Mouse (Mus musculus): Measurements from ENCODE around the gene Nkx2-3.

The Nkx2-3 gene

GRCm38 (mm10) chr19:43605666-43606551, 6.2 kb upstream of the Nkx2-3 start:
- no peak for DNase-seq (ENCODE audit: low read depth, low spot score)

- no peak for DNase-seq (ENCODE audit: low read depth, low spot score)
These were observed 5.3 kb upstream of the Nkx2-3 start for GRCm38 (mm10) chr19:43606552-43607530.

GRCm38 (mm10) chr19:43607842-43608680, 4.1 kb upstream of the Nkx2-3 start:
- no peak for DNase-seq (ENCODE audit: low read depth, low spot score)

- no peak for DNase-seq (ENCODE audit: low read depth, low spot score)
These were observed 3.2 kb upstream of the Nkx2-3 start for GRCm38 (mm10) chr19:43608711-43609457.

- DNase-seq (ENCODE audit: low read depth, low spot score), result no peak
These were observed 2.4 kb upstream of the Nkx2-3 start for GRCm38 (mm10) chr19:43609458-43610330.

- no peak for DNase-seq (ENCODE audit: low read depth, low spot score)
These were observed 1.7 kb upstream of the Nkx2-3 start for GRCm38 (mm10) chr19:43610341-43610848.

- DNase-seq (ENCODE audit: low read depth, low spot score), result no peak
These were observed 1.0 kb upstream of the Nkx2-3 start for GRCm38 (mm10) chr19:43611110-43611509.

DNA sequence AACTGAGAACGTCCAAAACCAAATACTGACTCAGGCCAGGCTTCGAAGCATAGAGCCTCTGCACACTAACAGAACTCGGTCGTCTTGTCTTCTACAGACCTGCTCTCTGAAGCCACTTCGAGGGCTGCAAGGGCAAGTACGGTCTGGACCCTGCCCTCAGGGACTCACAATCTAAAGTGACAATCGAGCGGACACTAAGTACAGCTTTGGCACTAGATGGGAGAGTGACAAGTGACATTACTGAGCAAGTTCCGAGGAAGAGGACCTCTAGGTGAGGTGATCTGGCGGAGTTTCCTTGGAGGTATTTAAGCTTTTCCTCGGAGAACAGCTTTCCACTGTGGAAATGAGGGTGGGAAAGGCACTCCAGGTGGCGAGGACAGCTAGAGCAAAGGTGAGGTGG, 564 bp upstream of the Nkx2-3 start:
- DNase-seq (ENCODE audit: low read depth, low spot score), result no peak

GRCm38 (mm10) chr19:43612501-43612971, 411 bp downstream of the Nkx2-3 start:
- no peak for DNase-seq (ENCODE audit: low read depth, low spot score)

GRCm38 (mm10) chr19:43613293-43614130, 1.4 kb downstream of the Nkx2-3 start:
- DNase-seq (ENCODE audit: low read depth, low spot score), result no peak

- no peak for DNase-seq (ENCODE audit: low read depth, low spot score)
These were observed 2.4 kb downstream of the Nkx2-3 start for GRCm38 (mm10) chr19:43614341-43615073.

DNA sequence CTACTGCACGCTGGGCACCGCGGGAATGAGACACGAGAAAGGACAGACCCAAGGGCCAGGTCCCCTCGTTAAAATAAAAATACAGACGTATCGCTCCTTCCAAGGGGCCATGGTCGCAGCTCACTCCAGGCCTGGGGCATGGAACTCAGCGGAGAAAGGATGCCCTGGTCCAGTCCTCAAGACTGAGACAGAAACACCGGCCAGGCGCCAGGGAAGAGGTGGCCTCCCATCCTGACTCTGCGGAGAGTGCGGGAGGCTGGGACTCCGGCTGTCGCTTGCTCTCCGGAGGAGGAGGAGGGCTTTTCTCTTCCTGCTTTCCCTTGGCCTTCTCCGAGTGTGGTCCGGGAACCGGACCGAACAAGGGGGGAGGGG, 2.9 kb downstream of the Nkx2-3 start:
- no peak for DNase-seq (ENCODE audit: low read depth, low spot score)

DNA sequence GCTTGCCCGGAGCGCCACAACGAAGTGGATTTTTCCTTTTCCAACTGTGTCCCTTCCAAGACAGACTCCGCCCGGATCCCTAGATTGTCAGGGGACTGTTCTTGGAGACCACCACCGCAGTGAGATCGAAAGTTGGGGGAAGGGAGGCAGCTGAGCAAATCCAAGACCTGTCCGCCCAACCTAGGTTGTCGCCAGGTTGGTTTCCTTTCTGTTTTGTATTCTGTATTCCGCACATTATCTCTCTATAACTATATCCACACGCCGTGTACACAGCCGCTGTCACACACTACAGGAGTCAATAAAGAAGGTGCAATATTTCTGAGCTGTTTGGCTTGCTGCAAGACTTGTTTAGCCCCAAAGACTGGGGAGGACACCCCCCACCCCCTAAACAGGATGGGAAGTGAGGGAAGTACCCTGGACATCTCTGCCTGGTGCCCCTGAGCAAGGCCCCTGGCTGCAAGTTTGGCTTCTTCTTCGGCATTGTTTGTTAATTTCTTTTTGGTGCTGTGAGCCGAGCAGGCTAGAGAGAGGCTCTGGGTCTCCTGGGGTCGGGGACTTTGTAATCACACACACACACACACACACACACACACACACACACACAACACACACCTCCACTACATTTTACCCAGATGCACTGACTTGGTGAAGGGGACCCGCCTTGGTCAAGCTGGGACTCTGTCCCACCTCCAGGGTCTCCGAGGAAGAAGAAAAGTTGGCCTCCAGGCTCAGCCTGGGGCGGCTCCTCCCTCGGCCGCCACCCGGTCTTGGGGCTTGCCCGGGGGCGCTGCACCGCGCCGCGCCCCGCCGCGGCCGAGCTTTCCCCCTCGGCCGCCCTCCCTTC, 3.7 kb downstream of the Nkx2-3 start:
- no peak for DNase-seq (ENCODE audit: low read depth, low spot score)

DNA sequence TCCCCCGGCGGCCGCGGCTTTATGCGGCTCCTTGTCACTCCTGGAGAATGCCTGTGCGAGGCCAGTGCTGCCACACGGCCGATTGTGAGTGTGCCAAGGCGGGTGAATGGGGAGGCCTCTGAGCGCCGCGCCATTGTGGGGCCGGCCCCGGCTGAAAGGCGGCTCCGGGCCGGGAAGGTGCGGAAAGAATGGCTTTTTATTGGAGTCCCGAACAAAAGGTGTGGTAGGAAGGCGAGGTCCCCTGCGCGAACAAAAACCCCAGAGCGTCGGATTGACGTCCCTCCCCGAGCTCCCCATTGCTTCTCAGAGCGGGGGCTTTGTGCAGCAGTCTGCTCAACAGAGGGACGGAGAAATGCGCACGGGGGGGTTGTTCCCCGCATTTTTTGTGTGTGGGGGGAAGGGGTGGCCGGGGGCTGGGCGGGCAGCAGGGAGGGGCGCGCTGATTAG, 4.3 kb downstream of the Nkx2-3 start:
- no peak for DNase-seq (ENCODE audit: low read depth, low spot score)

- no peak for DNase-seq (ENCODE audit: low read depth, low spot score)
These were observed 4.8 kb downstream of the Nkx2-3 start for GRCm38 (mm10) chr19:43616889-43617288.

DNA sequence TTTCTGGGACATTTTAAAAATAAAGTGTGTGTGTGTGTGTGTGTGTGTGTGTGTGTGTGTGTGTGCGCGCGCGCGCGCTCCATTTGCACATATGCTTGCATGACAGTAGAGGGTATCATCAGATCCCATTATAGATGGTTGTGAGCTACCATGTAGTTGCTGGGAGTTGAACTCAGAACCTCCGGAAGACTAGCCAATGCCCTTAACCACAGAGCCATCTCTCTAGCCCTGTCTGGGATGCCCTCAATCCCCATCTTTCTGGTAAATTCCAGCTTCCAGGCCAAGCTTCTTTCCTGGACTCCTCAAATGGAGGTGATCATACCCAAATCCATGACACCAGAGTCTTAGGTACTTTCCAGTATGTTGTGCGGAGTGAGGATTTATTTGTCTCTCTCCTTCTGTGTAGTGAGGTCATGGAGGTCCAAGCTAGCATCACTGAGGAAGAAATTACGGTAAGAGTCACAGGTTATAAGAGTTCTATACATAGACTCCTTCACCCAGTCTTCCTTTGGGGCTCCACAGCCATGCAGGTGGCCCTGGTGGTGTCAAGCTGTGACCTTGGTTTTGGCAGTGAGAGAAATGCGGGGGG, 5.7 kb downstream of the Nkx2-3 start:
- DNase-seq (ENCODE audit: low read depth, low spot score), result no peak

Measured in brain, embryonic 18.5 days (tissue).